Mouse (Mus musculus) heart, adult 11 months (tissue): Measurements from ENCODE around the gene Nav3.

Experiments
- DNase-seq: peaks from one replicate; pipeline ENCODE4 v3.0.0; 2022

The Nav3 gene

GRCm38 (mm10) chr10:109641806-109642205, 814.2 kb downstream of the Nav3 start:
- DNase-seq = peak; percentile 72

- DNase-seq = peak; percentile 36
These were observed 818.3 kb downstream of the Nav3 start for GRCm38 (mm10) chr10:109637702-109638101.
